Mouse (Mus musculus) heart, postnatal 36 days (tissue): ENCODE measurements at regions not wholly inside any gene's neighbourhood (a gene's known extent, or its start where the extent isn't known, plus 50 kb on each side); places are given as distances from the start of the nearest gene placed in this dataset.

Experiments
- DNase-seq, 2 experiments: peaks; one replicate each; pipeline ENCODE4 v3.0.0; 2021 to 2022
- intact Hi-C: fragments of 180-260 bp; cut with DNase I; formaldehyde crosslinking; loops from one replicate; pipeline ENCODE4 v1.15.1; 2025

- no peak for DNase-seq
- intact Hi-C loops: no loop called here
These were observed 165.5 kb downstream of the Dsel start for GRCm38 (mm10) chr1:111699030-111699732.

DNA sequence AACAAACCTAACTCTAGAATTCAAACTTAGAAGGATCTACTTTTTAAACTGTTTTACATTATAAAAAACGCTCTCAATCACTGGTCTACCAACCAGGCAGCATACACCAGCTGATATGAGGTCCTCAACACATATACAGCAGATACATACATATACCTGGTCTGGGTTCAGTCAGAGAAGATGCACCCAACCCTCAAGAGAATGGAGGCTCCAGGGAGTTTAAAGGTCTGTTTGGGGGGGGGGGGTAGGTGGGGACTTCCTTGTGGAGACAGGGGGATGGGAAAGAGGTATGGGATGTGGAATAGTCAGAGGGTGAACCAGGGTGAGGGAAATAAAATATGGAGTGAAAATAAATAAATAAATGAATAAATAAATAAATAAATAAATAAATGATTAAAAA lies 203.8 kb downstream of the Dsel start:
- DNase-seq: no peak
- intact Hi-C loops: loop anchor here (5.0 kb wide), 1 partner anchor 716 kb away; no protein-coding TSS in a partner anchor

DNA sequence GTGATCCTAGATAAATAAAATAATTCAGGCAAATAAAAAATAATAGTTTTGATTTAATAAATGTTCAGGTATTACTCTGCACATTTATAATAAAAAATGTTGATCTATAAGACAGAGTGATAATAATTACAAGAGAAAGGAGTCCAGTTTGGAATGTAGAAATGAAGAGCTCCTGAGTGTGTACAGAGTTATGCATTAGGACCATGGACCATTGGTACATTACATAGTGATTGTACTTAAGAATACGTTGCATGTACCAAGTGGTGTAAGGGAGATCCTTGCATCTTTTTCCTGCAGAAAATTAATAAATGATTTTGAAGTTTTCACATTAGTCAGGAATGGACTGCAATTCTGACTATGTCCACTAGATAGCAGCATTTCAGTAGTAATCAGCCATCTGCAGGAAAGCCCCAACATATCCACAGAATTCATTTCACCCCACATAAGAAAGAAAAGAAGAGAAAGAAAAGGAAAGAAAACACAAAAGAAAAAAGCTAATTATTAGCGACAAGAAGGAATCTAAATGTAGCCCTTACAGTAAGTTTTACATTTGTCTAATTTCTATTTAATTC lies 204.5 kb downstream of the Dsel start:
- intact Hi-C loops: loop anchor here (5.0 kb wide), 1 partner anchor 717 kb away; no protein-coding TSS in a partner anchor

GRCm38 (mm10) chr1:111633860-111634460 lies 230.8 kb downstream of the Dsel start:
- intact Hi-C loops: no loop called here
- DNase-seq: no peak

More for the DNA sequence above, 204.5 kb downstream of the Dsel start:
- DNase-seq: no peak
